Mouse (Mus musculus): ENCODE measurements around the gene Sycp2. TPM values are rescaled to one million over a fixed set of nuclear protein-coding genes. Genes with fewer than 3 reads are reported as not detected.

The Sycp2 gene
- polyA plus RNA-seq, 1 experiment from 2014 or later: 0.32 TPM

Other genes starting within 250 kb of the Sycp2 start
- 6.7 and 8.3 TPM in 2 replicates for gene Ppp1r3d, start 6.8 kb upstream of the Sycp2 start, polyA plus RNA-seq (2015; fragmentation: Nextera tagmentation; extraction: Ambion mirVana)
- 15.7 and 19.9 TPM in 2 replicates for gene Fam217b, start 6.8 kb upstream of the Sycp2 start, polyA plus RNA-seq (2015; fragmentation: Nextera tagmentation; extraction: Ambion mirVana)
- gene Cdh26, start 22.8 kb upstream of the Sycp2 start, polyA plus RNA-seq (2015; fragmentation: Nextera tagmentation; extraction: Ambion mirVana): 0.08 and 0.15 TPM in 2 replicates

Data from neural tube, embryonic 15.5 days (tissue).